Mouse (Mus musculus): ENCODE results near the gene Elp1. TPM values are rescaled to one million over a fixed set of nuclear protein-coding genes. Genes with fewer than 3 reads are reported as not detected.

Gene Elp1
- polyA plus RNA-seq, 1 experiment = 2.6 TPM

GRCm38 (mm10) chr4:56842501-56842900 is 40.4 kb upstream of the Elp1 start:
- H3K4me1 ChIP-seq (ENCODE audit: control insufficient read depth, insufficient read depth, insufficient read length, low read length) = 0 out of 2 replicates have a peak, but pooled peaks cover 5% of the 10 kb centered on the region
- TF ChIP-seq POLR2A (IDR thresholded peaks at IDR 0.05; ENCODE audit: low read depth, low read length) = no peak
- TF ChIP-seq CTCF (IDR thresholded peaks at IDR 0.05; ENCODE audit: extremely low read depth, insufficient read length, insufficient replicate concordance, low read depth, low read length) = no peak
- H3K27ac ChIP-seq (ENCODE audit: insufficient read depth, low read depth, low read length) = no peak overlapping the region
- no peaks in the 10 kb centered on the region for H3K27me3 ChIP-seq (ENCODE audit: control insufficient read depth, insufficient read depth, low read length)
- WGBS = 79% methylated on average over 7 of the region's 7 CpGs
- peaks cover 4% of the 10 kb centered on the region; the same call in 1 of the 2 replicates for H3K36me3 ChIP-seq (ENCODE audit: control insufficient read depth, insufficient read depth, low read length)
- H3K4me3 ChIP-seq (ENCODE audit: low read depth, low read length) = no peak overlapping the region

DNA sequence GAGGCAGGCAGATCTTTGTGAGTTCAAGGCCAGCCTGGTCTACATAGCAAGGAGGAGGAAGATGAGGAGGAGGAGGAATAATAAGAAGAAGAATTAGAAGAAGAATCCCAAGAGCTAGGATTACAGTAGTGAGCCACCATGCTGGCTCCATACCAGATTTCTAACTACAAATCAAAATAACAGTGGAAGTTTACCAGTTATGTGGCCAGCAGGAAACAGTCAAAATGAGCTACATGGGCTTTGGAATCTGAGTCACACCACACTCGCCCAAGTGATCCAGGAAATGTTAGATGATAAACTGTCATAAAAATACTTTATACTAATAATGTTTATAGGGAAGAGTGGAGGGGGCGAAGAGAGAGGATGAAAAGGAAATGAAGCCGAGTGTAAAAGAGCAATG is 38.2 kb upstream of the Elp1 start:
- peak overlapping the region; percentile 47; the same call in 1 of the 2 replicates for H3K27ac ChIP-seq (ENCODE audit: insufficient read depth, low read depth, low read length)
- peaks cover 4% of the 10 kb centered on the region; the same call in 1 of the 2 replicates for H3K36me3 ChIP-seq (ENCODE audit: control insufficient read depth, insufficient read depth, low read length)
- WGBS = 19% methylated on average over 3 of the region's 3 CpGs
- TF ChIP-seq CTCF (IDR thresholded peaks at IDR 0.05; ENCODE audit: extremely low read depth, insufficient read length, insufficient replicate concordance, low read depth, low read length) = no peak
- no peak for TF ChIP-seq POLR2A (IDR thresholded peaks at IDR 0.05; ENCODE audit: low read depth, low read length)
- no peaks in the 10 kb centered on the region for H3K27me3 ChIP-seq (ENCODE audit: control insufficient read depth, insufficient read depth, low read length)
- no peak overlapping the region for H3K4me3 ChIP-seq (ENCODE audit: low read depth, low read length)
- H3K4me1 ChIP-seq (ENCODE audit: control insufficient read depth, insufficient read depth, insufficient read length, low read length) = 0 out of 2 replicates have a peak, but pooled peaks cover 5% of the 10 kb centered on the region

DNA sequence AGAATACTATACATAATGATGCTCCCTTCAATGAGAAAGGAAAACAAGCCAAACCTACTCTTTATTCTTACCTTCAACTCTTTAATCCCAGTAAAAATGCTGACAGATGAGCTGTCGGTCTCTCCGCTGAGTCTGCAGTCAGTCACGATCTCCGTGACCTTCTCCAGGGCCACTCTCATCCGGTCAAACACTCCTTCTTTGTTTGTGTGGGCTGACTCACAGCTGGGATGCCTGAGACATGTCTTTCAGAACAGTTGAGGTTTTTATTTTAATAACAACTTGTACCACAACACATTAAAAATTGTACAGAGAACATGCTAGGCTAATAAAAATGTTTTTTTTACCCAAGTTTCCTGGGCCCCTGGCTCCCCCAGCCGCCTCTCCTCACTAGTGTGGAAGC is 35.5 kb upstream of the Elp1 start:
- H3K36me3 ChIP-seq (ENCODE audit: control insufficient read depth, insufficient read depth, low read length) = peaks cover 3% of the 10 kb centered on the region; the same call in 1 of the 2 replicates
- 0 out of 2 replicates have a peak, but pooled peaks cover 5% of the 10 kb centered on the region for H3K4me1 ChIP-seq (ENCODE audit: control insufficient read depth, insufficient read depth, insufficient read length, low read length)
- TF ChIP-seq CTCF (IDR thresholded peaks at IDR 0.05; ENCODE audit: extremely low read depth, insufficient read length, insufficient replicate concordance, low read depth, low read length) (no peak), POLR2A (IDR thresholded peaks at IDR 0.05; ENCODE audit: low read depth, low read length) (no peak)
- H3K4me3 ChIP-seq (ENCODE audit: low read depth, low read length) = no peak overlapping the region
- H3K27ac ChIP-seq (ENCODE audit: insufficient read depth, low read depth, low read length) = no peak overlapping the region
- WGBS = 86% methylated on average over 6 of the region's 6 CpGs
- H3K27me3 ChIP-seq (ENCODE audit: control insufficient read depth, insufficient read depth, low read length) = no peaks in the 10 kb centered on the region

GRCm38 (mm10) chr4:56831998-56832397 is 29.9 kb upstream of the Elp1 start:
- no peak overlapping the region for H3K27ac ChIP-seq (ENCODE audit: insufficient read depth, low read depth, low read length)
- TF ChIP-seq POLR2A (IDR thresholded peaks at IDR 0.05; ENCODE audit: low read depth, low read length) (no peak), CTCF (IDR thresholded peaks at IDR 0.05; ENCODE audit: extremely low read depth, insufficient read length, insufficient replicate concordance, low read depth, low read length) (no peak)
- WGBS = 91% methylated on average over 7 of the region's 7 CpGs
- no peak overlapping the region for H3K4me3 ChIP-seq (ENCODE audit: low read depth, low read length)
- H3K36me3 ChIP-seq (ENCODE audit: control insufficient read depth, insufficient read depth, low read length) = peaks cover 7% of the 10 kb centered on the region; the same call in 1 of the 2 replicates
- no peaks in the 10 kb centered on the region for H3K4me1 ChIP-seq (ENCODE audit: control insufficient read depth, insufficient read depth, insufficient read length, low read length)
- H3K27me3 ChIP-seq (ENCODE audit: control insufficient read depth, insufficient read depth, low read length) = no peaks in the 10 kb centered on the region

- Histone ChIP-seq H3K27ac (ENCODE audit: insufficient read depth, low read depth, low read length) (no peak overlapping the region), H3K4me3 (ENCODE audit: low read depth, low read length) (no peak overlapping the region), H3K36me3 (ENCODE audit: control insufficient read depth, insufficient read depth, low read length) (peaks cover 7% of the 10 kb centered on the region; the same call in 1 of the 2 replicates), H3K4me1 (ENCODE audit: control insufficient read depth, insufficient read depth, insufficient read length, low read length) (no peaks in the 10 kb centered on the region), H3K27me3 (ENCODE audit: control insufficient read depth, insufficient read depth, low read length) (no peaks in the 10 kb centered on the region)
- TF ChIP-seq POLR2A (IDR thresholded peaks at IDR 0.05; ENCODE audit: low read depth, low read length) (no peak), CTCF (IDR thresholded peaks at IDR 0.05; ENCODE audit: extremely low read depth, insufficient read length, insufficient replicate concordance, low read depth, low read length) (no peak)
- WGBS = 76% methylated on average over 13 of the region's 13 CpGs
Observed at GRCm38 (mm10) chr4:56831013-56831609, 29.0 kb upstream of the Elp1 start.

DNA sequence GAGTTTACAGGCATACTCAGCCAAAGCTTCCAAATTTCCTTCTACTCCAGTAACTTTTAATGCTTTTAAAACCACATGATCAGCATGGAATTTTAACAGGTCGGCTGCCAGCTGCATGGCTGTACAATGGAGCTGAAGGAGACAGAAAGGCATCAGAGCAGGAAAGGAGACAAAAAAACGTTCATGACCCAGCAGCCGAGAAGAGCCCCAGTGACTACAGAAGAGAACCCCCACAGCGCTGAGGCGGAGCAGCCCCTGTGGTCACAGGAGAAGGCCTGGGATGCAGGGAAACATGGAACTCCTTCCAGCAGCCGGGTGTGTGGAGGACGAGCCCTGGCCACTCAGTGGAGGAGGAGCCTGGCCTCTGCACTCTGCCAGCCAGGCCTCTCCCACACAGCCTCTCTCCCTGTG is 27.4 kb upstream of the Elp1 start:
- TF ChIP-seq CTCF (IDR thresholded peaks at IDR 0.05; ENCODE audit: extremely low read depth, insufficient read length, insufficient replicate concordance, low read depth, low read length) = no peak
- WGBS = 84% methylated on average over 7 of the region's 7 CpGs

DNA sequence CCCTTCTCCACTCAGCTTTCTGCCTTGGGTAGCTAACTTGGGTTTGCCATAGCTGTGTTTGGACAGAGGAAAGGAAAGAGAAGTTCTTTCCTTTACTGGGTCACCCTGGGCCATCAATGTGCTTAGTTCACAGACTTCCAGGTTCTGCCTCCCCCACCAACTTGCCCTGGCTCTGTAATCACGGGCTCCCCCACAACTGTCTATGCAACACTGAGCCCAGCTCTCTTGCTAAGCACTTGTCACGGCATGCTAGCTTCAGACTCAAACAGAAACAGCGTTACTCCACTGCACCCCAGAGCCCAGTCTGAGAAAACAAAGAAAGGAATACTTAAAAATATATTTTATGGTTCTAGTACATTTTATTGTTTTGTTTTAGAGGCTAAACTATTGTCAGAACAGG is 26.8 kb upstream of the Elp1 start:
- H3K36me3 ChIP-seq (ENCODE audit: control insufficient read depth, insufficient read depth, low read length) = peaks cover 6% of the 10 kb centered on the region; the same call in 1 of the 2 replicates
- H3K27ac ChIP-seq (ENCODE audit: insufficient read depth, low read depth, low read length) = no peak overlapping the region
- no peaks in the 10 kb centered on the region for H3K4me1 ChIP-seq (ENCODE audit: control insufficient read depth, insufficient read depth, insufficient read length, low read length)
- H3K27me3 ChIP-seq (ENCODE audit: control insufficient read depth, insufficient read depth, low read length) = no peaks in the 10 kb centered on the region
- H3K4me3 ChIP-seq (ENCODE audit: low read depth, low read length) = no peak overlapping the region
- TF ChIP-seq CTCF (IDR thresholded peaks at IDR 0.05; ENCODE audit: extremely low read depth, insufficient read length, insufficient replicate concordance, low read depth, low read length) = no peak
- no peak for TF ChIP-seq POLR2A (IDR thresholded peaks at IDR 0.05; ENCODE audit: low read depth, low read length)
- 88% methylated on average over 3 of the region's 3 CpGs for WGBS

More for the DNA sequence above, 27.4 kb upstream of the Elp1 start:
- Histone ChIP-seq H3K4me1 (ENCODE audit: control insufficient read depth, insufficient read depth, insufficient read length, low read length) (no peaks in the 10 kb centered on the region), H3K36me3 (ENCODE audit: control insufficient read depth, insufficient read depth, low read length) (peaks cover 7% of the 10 kb centered on the region; the same call in 1 of the 2 replicates), H3K4me3 (ENCODE audit: low read depth, low read length) (no peak overlapping the region), H3K27me3 (ENCODE audit: control insufficient read depth, insufficient read depth, low read length) (no peaks in the 10 kb centered on the region), H3K27ac (ENCODE audit: insufficient read depth, low read depth, low read length) (no peak overlapping the region)
